Mouse (Mus musculus): Measurements from ENCODE around the gene Ighmbp2.

GRCm38 (mm10) chr19:3266676-3267075, 16.1 kb downstream of the Ighmbp2 start:
- TF ChIP-seq RCOR1 (conservative IDR thresholded peaks at IDR 0.05; ENCODE audit: low read depth, low read length) (no peak), EP300 (IDR thresholded peaks at IDR 0.05; ENCODE audit: low read length) (no peak), TBP (conservative IDR thresholded peaks at IDR 0.05; ENCODE audit: low read depth, low read length) (no peak), CTCF (conservative IDR thresholded peaks at IDR 0.05 in 1 of 2, IDR thresholded peaks at IDR 0.05 in 1 of 2; ENCODE audit: low read depth in 2 of 2, low read length in 2 of 2) (no peak), POLR2A (IDR thresholded peaks at IDR 0.05; ENCODE audit: low read depth, low read length) (no peak), CHD2 (IDR thresholded peaks at IDR 0.05; ENCODE audit: low read length) (no peak), CHD1 (IDR thresholded peaks at IDR 0.05; ENCODE audit: low read depth, low read length) (no peak), MAX (IDR thresholded peaks at IDR 0.05; ENCODE audit: low read length) (no peak), MEF2A (IDR thresholded peaks at IDR 0.05; ENCODE audit: borderline replicate concordance, low read depth, low read length) (no peak), ZNF384 (IDR thresholded peaks at IDR 0.05; ENCODE audit: low read depth, low read length) (no peak), E2F4 (IDR thresholded peaks at IDR 0.05; ENCODE audit: insufficient replicate concordance, low read depth, low read length) (no peak)

Data from CH12.LX (cell line).